Mouse (Mus musculus) lung, postnatal 25 days (tissue): ENCODE measurements around the gene Foxi1.

Experiments
- DNase-seq: peaks from one replicate; pipeline ENCODE4 v3.0.0; 2022; ENCODE audit warnings: low spot score

Foxi1 gene

GRCm38 (mm10) chr11:34158916-34159315 lies 49.0 kb downstream of the Foxi1 start:
- DNase-seq, result no peak

- DNase-seq, result no peak
Observed at GRCm38 (mm10) chr11:34155235-34155634, 52.7 kb downstream of the Foxi1 start.
